Mouse (Mus musculus): ENCODE results near the gene Vcam1. TPM values are rescaled to one million over a fixed set of nuclear protein-coding genes. Genes with fewer than 3 reads are reported as not detected.
A peak's percentile ranks its signal among the peaks of the same experiment; 100 is the strongest.

Vcam1 gene
- total RNA-seq, 2 experiments from 2014 or later, result 19.0 to 24.2 TPM

DNA sequence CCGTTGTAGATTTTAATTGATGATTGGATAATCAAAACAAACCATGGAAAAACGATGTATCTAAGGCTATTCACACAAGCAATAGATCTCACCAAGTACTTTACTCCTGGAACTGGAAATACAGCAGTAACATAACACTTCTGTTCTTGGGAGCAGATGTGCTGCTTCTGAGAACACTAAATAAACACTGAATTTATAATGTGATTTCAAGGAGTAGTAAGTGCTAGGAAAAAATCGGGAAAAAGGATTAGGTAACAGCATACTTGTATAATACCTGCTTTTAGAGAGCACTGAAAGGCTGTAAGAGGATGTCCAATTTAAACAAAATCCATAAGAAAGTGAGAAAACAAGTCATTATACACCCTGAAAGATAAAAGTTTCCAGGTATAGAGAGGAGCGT lies 43.5 kb downstream of the Vcam1 start:
- no peak for DNase-seq

DNA sequence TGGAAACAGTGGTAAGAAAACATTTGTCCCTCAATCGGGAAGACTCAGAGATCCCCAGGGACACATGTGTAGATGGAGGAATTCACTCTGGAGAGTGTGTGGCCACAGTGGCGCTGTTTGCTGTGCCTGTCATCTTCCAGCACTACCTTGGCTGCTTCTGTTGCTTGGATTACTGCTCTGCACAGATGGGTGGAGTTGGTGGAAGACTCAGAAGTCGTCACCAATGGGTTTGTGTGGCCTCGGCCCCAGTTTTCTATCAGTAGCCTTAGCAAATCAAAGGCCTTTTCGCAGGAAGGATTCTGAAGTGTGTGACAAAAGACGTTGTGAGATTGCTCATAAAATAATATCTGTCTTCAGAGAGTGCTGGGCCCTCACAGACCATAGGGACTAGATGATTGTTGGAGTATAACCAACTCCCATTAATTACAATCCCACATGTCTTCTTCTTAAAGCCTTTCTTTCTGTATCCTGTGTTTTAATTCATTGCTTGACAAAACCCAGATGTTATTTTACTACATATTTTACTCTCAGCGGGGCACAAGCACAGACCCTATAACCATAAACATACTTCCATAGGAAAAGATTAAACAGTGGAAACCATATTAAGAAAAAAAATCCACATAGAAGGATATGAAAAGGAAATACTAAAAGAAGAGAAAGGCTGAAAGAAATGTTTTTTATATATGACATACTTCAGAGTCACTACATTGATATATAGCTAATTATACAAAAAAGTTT lies 48.4 kb downstream of the Vcam1 start:
- no peak for DNase-seq

DNA sequence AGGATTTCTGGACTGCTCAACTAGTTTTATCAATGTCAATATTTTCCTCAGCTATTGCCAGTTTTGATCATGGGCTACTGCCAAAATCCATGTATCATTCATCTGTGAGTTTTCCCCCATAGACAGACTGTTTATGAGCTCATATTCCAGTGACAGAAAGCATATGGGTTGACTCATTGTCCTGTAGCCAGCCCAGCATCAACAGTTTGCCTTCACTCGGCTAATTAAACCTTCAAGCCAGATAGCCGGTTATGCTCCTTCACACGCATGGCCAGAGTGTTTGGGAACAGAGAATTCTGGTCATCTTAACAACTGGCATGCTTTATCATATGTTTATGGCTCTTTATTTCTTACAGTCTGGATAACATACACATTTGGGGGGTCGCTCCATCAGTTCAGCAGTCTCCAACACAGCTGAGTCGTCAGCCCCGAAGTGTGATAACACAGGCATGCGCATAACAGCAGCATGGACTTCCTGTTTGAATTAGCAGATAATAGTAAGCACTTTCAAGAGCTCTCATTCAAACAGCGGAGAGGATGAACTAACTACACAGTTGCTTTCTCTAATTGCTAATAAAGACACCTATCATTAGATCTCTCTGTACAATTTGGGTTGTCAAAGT lies 49.2 kb downstream of the Vcam1 start:
- no peak for DNase-seq

- DNase-seq, result no peak
Observed at GRCm38 (mm10) chr3:116078490-116078889, 51.0 kb downstream of the Vcam1 start.

DNA sequence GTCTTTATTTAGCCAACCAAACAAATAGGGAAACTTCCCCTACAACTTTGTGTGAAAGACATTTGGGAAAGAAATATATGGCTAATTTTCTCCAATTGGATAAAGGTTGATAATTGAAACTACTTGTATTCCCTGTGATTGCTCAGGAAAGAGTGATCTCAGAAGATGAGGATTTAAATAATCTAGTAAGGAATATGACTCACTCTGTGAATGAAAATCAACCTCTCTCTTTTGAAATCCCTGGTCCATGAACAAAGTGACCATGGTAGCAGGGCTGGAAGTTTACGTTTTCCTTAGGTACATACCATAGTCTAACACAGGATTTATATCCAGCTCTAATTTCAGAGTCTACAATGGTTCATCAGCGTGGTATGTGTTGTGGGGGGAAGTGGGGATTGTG lies 52.7 kb downstream of the Vcam1 start:
- no peak for DNase-seq

DNA sequence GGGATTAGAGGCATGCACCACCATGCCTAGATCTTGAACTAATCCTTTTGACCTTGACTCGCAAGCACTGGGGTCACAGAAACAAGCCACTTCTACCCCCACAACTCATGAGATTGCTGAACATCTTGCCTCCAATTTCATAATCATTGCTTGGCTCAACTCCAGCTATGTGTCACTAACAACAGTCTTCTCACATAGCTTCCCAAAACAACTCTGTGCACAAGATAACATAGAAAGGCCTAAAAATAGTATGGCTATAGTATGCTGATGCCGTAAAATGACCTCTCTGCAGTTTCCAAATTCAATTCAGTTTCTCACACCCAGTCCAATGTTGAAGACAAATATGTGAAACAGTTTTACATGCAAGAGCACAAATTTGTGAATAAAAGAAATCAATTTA lies 56.9 kb downstream of the Vcam1 start:
- DNase-seq, result peak in 1 of 2 experiments; percentile 4

GRCm38 (mm10) chr3:116062141-116062540 lies 67.3 kb downstream of the Vcam1 start:
- DNase-seq, result no peak

DNA sequence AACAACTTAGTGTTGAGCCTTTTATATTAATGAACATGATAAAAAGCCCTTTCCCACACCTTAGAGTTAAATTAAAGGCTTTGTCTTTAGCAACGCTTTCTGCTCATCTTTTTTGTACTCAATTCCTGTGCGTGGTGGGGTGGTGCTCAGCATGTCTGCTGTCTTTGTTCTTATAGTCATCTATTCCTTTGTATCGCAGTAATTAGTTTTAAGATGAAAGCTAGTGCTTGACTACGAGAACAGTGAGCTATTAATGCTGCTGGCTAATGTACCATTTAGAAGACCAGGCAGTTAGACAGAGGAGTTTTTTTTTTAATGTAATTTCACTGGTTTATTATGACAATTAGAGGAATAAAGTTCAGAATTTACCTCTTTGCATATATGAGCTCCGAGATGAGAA lies 69.2 kb downstream of the Vcam1 start:
- DNase-seq, result no peak

Other genes starting within 250 kb of the Vcam1 start
- gene Dph5, start 241.9 kb downstream of the Vcam1 start, total RNA-seq (2021), result 10 to 100 TPM; 19.5 to 20.8 TPM
- gene Slc30a7, start 122.3 kb downstream of the Vcam1 start, total RNA-seq (2021), result 10 to 100 TPM; 31.9 to 42.0 TPM
- 10 to 100 TPM; 11.9 to 25.7 TPM for gene Extl2, start 122.2 kb downstream of the Vcam1 start, total RNA-seq (2021)
- under 1 TPM; 0.26 to 0.63 TPM for gene Gpr88, start 123.8 kb upstream of the Vcam1 start, total RNA-seq (2021)